8 mouse cellular contexts compared by ENCODE assay signal in genomic region chr4:9028475-9028874, GRCm38 (mm10).
A peak's percentile ranks its signal among the peaks of the same experiment; 100 is the strongest.
DNase-seq lines count a peak whose midpoint lies in the region; ATAC-seq lines count a peak whose summit lies in the region.

No protein-coding gene starts in this region.

- peak overlapping the region; percentile 53 for H3K4me3 ChIP-seq in heart, embryonic 13.5 days

- peaks cover 18% of the 10 kb centered on the region for H3K4me1 ChIP-seq in heart, embryonic 13.5 days

- no peaks in the 10 kb centered on the region for H3K9me3 ChIP-seq in heart, embryonic 13.5 days

- DNase-seq in adrenal gland, adult (ENCODE audit: inconsistent age in 2 of 2, low spot score in 1 of 2), result peak; percentile 33 to 75
- DNase-seq in adrenal gland, postnatal 4 days (ENCODE audit: low spot score in 2 of 2), result no peak
- DNase-seq in CD4-positive helper T cell, adult 2 months (ENCODE audit: low read depth, low spot score), result peak; percentile 44
- DNase-seq in embryo, embryonic 10 days (ENCODE audit: low spot score), result peak; percentile 83
- DNase-seq in layer of hippocampus, postnatal 10 days (ENCODE audit: low spot score in 2 of 2), result peak; percentile 52 to 55
- peak; percentile 28 for DNase-seq in thymus, postnatal 14 days

- H3K4me2 ChIP-seq in heart, embryonic 13.5 days, result peak overlapping the region; percentile 87

- ATAC-seq in heart, embryonic 13.5 days (ENCODE audit: extremely low read depth, insufficient number of reproducible peaks, low FRiP score, low TSS enrichment), result no peak
- peak; percentile 8; the same call in 1 of the 2 replicates for ATAC-seq in megakaryocyte-erythroid progenitor cell, adult 5-6 weeks (replicated peaks; ENCODE audit: low FRiP score, low TSS enrichment, poor library complexity, severe bottlenecking)

- H3K36me3 ChIP-seq in heart, embryonic 13.5 days, result no peaks in the 10 kb centered on the region

- WGBS in heart, embryonic 13.5 days, result under 1% methylated on average over 12 of the region's 12 CpGs

- peak overlapping the region; percentile 74 for H3K9ac ChIP-seq in heart, embryonic 13.5 days

- no peaks in the 10 kb centered on the region for H3K27me3 ChIP-seq in heart, embryonic 13.5 days (replicated peaks)

- H3K27ac ChIP-seq in heart, embryonic 13.5 days (replicated peaks), result 0 out of 2 replicates have a peak overlapping the region, but pooled peaks have one; percentile 40

Comparison
In these comparisons a context has a peak if more than half of its experiments do, and no peak if none do; other contexts are left out.
1. DNase-seq: peak in adrenal gland, adult (2 of 2), CD4-positive helper T cell, adult 2 months (single experiment), embryo, embryonic 10 days (single experiment), layer of hippocampus, postnatal 10 days (2 of 2) and thymus, postnatal 14 days (single experiment); none in adrenal gland, postnatal 4 days (0 of 2).